Mouse (Mus musculus) kidney, embryonic 14.5 days (tissue): Measurements from ENCODE around the gene Ebf3. TPM values are rescaled to one million over a fixed set of nuclear protein-coding genes. Genes with fewer than 3 reads are reported as not detected.

Source experiments
- ATAC-seq: fragments of 200-750 bp; cut with Nextera tagmentation; 2 replicates; pipeline ENCODE4 v1.8.0; 2017; ENCODE audit warnings: moderate number of reproducible peaks, mild to moderate bottlenecking, moderate TSS enrichment, moderate library complexity; ENCODE audit not compliant: low FRiP score, low TSS enrichment
- H3K27ac ChIP-seq: fragments of 300-500 bp; sonication (generic); 2 replicates; pipeline ENCODE4 v1.5.1; 2014; ENCODE audit warnings: low read depth, mild to moderate bottlenecking, low read length, moderate library complexity, mixed read lengths
- H3K27me3 ChIP-seq: fragments of 300-500 bp; sonication (generic); 2 replicates; pipeline ENCODE4 v1.6.1; 2014; ENCODE audit warnings: mild to moderate bottlenecking, low read length; ENCODE audit not compliant: control insufficient read depth, insufficient read depth
- H3K36me3 ChIP-seq: fragments of 300-500 bp; sonication (generic); 2 replicates; pipeline ENCODE4 v1.6.1; 2014; ENCODE audit warnings: low read length, mixed read lengths; ENCODE audit not compliant: control insufficient read depth, insufficient read depth
- H3K4me1 ChIP-seq: fragments of 300-500 bp; sonication (generic); 2 replicates; pipeline ENCODE4 v1.6.1; 2014; ENCODE audit warnings: low read length, mixed read lengths; ENCODE audit not compliant: control insufficient read depth, insufficient read depth
- H3K4me2 ChIP-seq: fragments of 300-500 bp; sonication (generic); replicated peaks from 2 replicates; pipeline ENCODE4 v1.6.1; 2014; ENCODE audit warnings: low read depth, mild to moderate bottlenecking, low read length
- H3K4me3 ChIP-seq: fragments of 300-500 bp; sonication (generic); 2 replicates; pipeline ENCODE4 v1.5.1; 2014; ENCODE audit warnings: mild to moderate bottlenecking, low read length
- H3K9ac ChIP-seq: fragments of 300-500 bp; sonication (generic); 2 replicates; pipeline ENCODE4 v1.6.1; 2014; ENCODE audit warnings: low read depth, mild to moderate bottlenecking, low read length, moderate library complexity
- H3K9me3 ChIP-seq: fragments of 300-500 bp; sonication (generic); 2 replicates; pipeline ENCODE4 v1.6.1; 2016; ENCODE audit warnings: low read length; ENCODE audit not compliant: control insufficient read depth
- WGBS: fragments of 180-500 bp; shearing (Covaris S2); extraction: QIAGEN DNeasy Blood & Tissue Kit; methylation state at CpG from one replicate; pipeline ENCODE4 v1.1.7; 2014; 5-methylcytosine and 5-hydroxymethylcytosine counted together
- polyA plus RNA-seq: library from polyadenylated mRNA; unstranded; fragments of >200 nt; fragmentation: Nextera tagmentation; extraction: Ambion mirVana; gene quantifications from 2 replicates; pipeline ENCODE4 v1.2.1, GENCODE M21; 2014

Gene Ebf3
- polyA plus RNA-seq, 1 experiment from 2014 or later = 1.8 TPM

GRCm38 (mm10) chr7:137268452-137269155 is 45.6 kb downstream of the Ebf3 start:
- Histone ChIP-seq H3K4me1 (peaks cover 16% of the 10 kb centered on the region), H3K4me2 (no peak overlapping the region), H3K4me3 (no peak overlapping the region), H3K9ac (no peak overlapping the region), H3K27me3 (no peaks in the 10 kb centered on the region), H3K9me3 (no peaks in the 10 kb centered on the region), H3K36me3 (no peaks in the 10 kb centered on the region), H3K27ac (no peak overlapping the region)
- no peak for ATAC-seq
- WGBS = 52% methylated on average over 8 of the region's 8 CpGs

DNA sequence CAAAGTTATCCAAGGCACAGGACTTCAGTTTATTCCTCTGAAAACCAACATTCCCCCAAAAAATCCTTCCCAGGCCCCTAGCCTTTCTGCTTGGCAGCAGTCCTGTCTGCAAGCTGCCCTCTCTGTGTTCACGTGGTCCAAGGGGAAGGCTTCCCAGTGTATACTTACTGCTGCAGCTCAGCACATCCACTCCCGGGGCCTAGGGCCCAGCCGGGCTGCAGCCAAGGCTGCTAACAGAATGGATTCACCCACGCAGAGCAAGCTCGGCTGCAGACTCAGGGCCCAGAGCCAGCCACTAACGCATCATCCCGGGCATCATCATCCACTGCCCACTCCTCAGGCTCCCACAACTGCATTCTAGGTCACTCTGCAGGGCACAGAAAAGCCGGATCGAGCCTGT is 46.8 kb downstream of the Ebf3 start:
- peaks cover 16% of the 10 kb centered on the region for H3K4me1 ChIP-seq
- H3K36me3 ChIP-seq = no peaks in the 10 kb centered on the region
- ATAC-seq = no peak
- H3K4me3 ChIP-seq = no peak overlapping the region
- 77% methylated on average over 9 of the region's 9 CpGs for WGBS
- no peak overlapping the region for H3K4me2 ChIP-seq
- H3K9ac ChIP-seq = no peak overlapping the region
- H3K27ac ChIP-seq = no peak overlapping the region
- H3K9me3 ChIP-seq = no peaks in the 10 kb centered on the region
- no peaks in the 10 kb centered on the region for H3K27me3 ChIP-seq

GRCm38 (mm10) chr7:137266575-137266974 is 47.7 kb downstream of the Ebf3 start:
- no peak overlapping the region for H3K27ac ChIP-seq
- no peak overlapping the region for H3K4me3 ChIP-seq
- H3K9me3 ChIP-seq = no peaks in the 10 kb centered on the region
- peak; percentile 63 for ATAC-seq
- H3K4me2 ChIP-seq = no peak overlapping the region
- H3K9ac ChIP-seq = no peak overlapping the region
- 12% methylated on average over 17 of the region's 17 CpGs for WGBS
- H3K27me3 ChIP-seq = 0 out of 2 replicates have a peak, but pooled peaks cover 3% of the 10 kb centered on the region
- H3K36me3 ChIP-seq = no peaks in the 10 kb centered on the region
- peaks cover 16% of the 10 kb centered on the region for H3K4me1 ChIP-seq

DNA sequence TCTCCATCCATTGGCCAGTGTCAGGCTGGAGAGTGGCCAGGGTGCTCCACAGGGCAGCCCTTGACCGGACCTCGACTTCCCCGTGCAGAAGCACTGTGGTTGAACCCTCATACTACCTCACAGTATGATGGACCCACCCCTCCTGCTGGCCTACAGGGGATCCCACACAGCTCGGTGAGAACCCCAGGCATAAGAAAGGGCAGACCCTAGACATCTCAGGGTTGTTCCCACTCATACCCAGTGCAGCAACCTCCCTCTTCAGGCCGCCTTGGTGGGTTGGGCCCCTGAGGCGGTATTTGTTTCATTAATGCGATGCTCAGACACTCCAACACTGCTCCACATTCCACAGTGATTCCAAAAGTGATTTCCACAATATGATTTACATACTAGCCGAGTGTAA is 51.9 kb downstream of the Ebf3 start:
- Histone ChIP-seq H3K4me1 (no peaks in the 10 kb centered on the region), H3K36me3 (no peaks in the 10 kb centered on the region), H3K4me3 (no peak overlapping the region), H3K27ac (no peak overlapping the region), H3K9me3 (no peaks in the 10 kb centered on the region), H3K27me3 (0 out of 2 replicates have a peak, but pooled peaks cover 3% of the 10 kb centered on the region), H3K9ac (no peak overlapping the region), H3K4me2 (no peak overlapping the region)
- 85% methylated on average over 8 of the region's 8 CpGs for WGBS
- ATAC-seq = peak; percentile 50; the same call in 1 of the 2 replicates

GRCm38 (mm10) chr7:137246213-137246872 is 67.9 kb downstream of the Ebf3 start:
- no peaks in the 10 kb centered on the region for H3K4me1 ChIP-seq
- 42% methylated on average over 11 of the region's 11 CpGs for WGBS
- ATAC-seq = no peak
- H3K27ac ChIP-seq = no peak overlapping the region
- no peak overlapping the region for H3K9ac ChIP-seq
- peaks cover 5% of the 10 kb centered on the region; the same call in 1 of the 2 replicates for H3K27me3 ChIP-seq
- H3K36me3 ChIP-seq = no peaks in the 10 kb centered on the region
- no peaks in the 10 kb centered on the region for H3K9me3 ChIP-seq
- H3K4me2 ChIP-seq = no peak overlapping the region
- no peak overlapping the region for H3K4me3 ChIP-seq

GRCm38 (mm10) chr7:137244839-137245238 is 69.4 kb downstream of the Ebf3 start:
- no peak for ATAC-seq
- H3K4me1 ChIP-seq = no peaks in the 10 kb centered on the region
- no peaks in the 10 kb centered on the region for H3K36me3 ChIP-seq
- 83% methylated on average over 7 of the region's 7 CpGs for WGBS
- H3K4me2 ChIP-seq = no peak overlapping the region
- H3K4me3 ChIP-seq = no peak overlapping the region
- no peak overlapping the region for H3K27ac ChIP-seq
- H3K9ac ChIP-seq = no peak overlapping the region
- H3K27me3 ChIP-seq = peaks cover 4% of the 10 kb centered on the region; the same call in 1 of the 2 replicates
- no peaks in the 10 kb centered on the region for H3K9me3 ChIP-seq

DNA sequence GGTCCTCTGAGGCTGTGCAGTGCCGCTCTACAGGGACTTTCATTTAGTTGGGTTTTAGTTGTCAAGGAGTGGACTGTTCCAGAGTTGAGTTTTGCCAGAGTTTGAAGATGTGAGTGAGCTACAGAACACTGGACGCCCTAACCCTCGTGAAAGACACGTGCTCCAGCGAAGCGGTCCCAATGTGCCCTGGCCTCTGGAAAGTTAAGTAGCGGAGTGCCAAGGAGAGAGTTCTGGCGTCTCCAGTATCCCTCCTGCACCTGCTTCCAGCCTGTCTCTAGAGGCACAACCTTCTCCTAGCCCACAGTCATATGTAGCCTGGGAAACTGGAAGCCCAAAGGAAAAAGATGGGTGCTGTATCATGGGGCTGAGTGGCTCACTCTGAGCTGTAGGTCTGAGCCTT is 73.8 kb downstream of the Ebf3 start:
- no peak overlapping the region for H3K27ac ChIP-seq
- WGBS = 79% methylated on average over 8 of the region's 8 CpGs

GRCm38 (mm10) chr7:137239542-137240133 is 74.6 kb downstream of the Ebf3 start:
- H3K9me3 ChIP-seq = no peaks in the 10 kb centered on the region
- H3K4me2 ChIP-seq = no peak overlapping the region
- no peak overlapping the region for H3K27ac ChIP-seq
- H3K36me3 ChIP-seq = no peaks in the 10 kb centered on the region
- no peak overlapping the region for H3K9ac ChIP-seq
- ATAC-seq = no peak
- H3K4me1 ChIP-seq = no peaks in the 10 kb centered on the region
- peaks cover 9% of the 10 kb centered on the region for H3K27me3 ChIP-seq
- no peak overlapping the region for H3K4me3 ChIP-seq
- 50% methylated on average over 5 of the region's 5 CpGs for WGBS

More for the DNA sequence above, 73.8 kb downstream of the Ebf3 start:
- H3K4me1 ChIP-seq = no peaks in the 10 kb centered on the region
- H3K4me3 ChIP-seq = no peak overlapping the region
- H3K4me2 ChIP-seq = no peak overlapping the region
- no peaks in the 10 kb centered on the region for H3K9me3 ChIP-seq
- H3K9ac ChIP-seq = no peak overlapping the region
- H3K27me3 ChIP-seq = peaks cover 9% of the 10 kb centered on the region
- H3K36me3 ChIP-seq = no peaks in the 10 kb centered on the region
- ATAC-seq = no peak

- ATAC-seq = no peak
- no peak overlapping the region for H3K4me2 ChIP-seq
- H3K4me3 ChIP-seq = no peak overlapping the region
- H3K9ac ChIP-seq = no peak overlapping the region
- H3K27ac ChIP-seq = no peak overlapping the region
- no peaks in the 10 kb centered on the region for H3K4me1 ChIP-seq
- H3K27me3 ChIP-seq = peaks cover 5% of the 10 kb centered on the region
- no peaks in the 10 kb centered on the region for H3K36me3 ChIP-seq
- WGBS = 48% methylated on average over 12 of the region's 12 CpGs
- H3K9me3 ChIP-seq = no peaks in the 10 kb centered on the region
Observed at GRCm38 (mm10) chr7:137237419-137237818, 76.8 kb downstream of the Ebf3 start.
